Mouse (Mus musculus) erythroblast, embryonic 14.5 days (primary cell): Measurements from ENCODE around the gene Fam133b.

Experiments
- GATA1 ChIP-seq: IDR thresholded peaks from 2 replicates; pipeline ENCODE4 v1.6.1; 2012; ENCODE audit warnings: low read length, inconsistent platforms, mixed read lengths
- TAL1 ChIP-seq: IDR thresholded peaks from 3 replicates; pipeline ENCODE4 v1.6.1; 2012; ENCODE audit warnings: low read length, inconsistent platforms, mixed read lengths

DNA sequence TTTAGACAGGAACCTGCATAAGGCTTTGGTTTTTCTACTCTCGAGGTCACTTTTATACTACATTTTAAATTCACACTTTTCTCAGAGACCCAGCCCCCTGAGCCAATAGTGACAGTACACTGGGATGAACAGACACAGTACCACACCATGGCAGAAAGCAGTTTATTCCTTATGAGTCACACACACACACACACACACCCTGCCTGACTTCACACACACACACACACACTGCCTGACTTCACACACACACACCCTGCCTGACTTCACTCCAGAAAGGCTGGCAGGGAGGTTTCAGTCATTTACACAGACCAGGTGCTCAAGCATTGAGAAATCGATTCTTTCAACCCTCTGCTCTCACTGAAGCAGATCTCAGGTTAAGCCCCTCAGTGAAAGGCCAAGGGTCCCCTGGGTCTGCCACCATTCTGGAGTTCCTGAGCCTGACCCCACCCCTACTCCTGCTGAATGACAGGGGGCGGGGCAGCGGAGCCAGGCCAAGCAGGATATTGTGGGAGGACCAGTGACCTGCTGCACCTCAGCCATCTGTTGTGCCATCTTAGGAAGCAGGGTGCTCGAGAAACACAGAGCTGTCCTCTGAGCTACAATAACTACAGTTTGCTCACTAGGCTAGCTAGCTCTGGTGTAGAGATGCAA lies 16.5 kb upstream of the Fam133b start:
- TF ChIP-seq GATA1 (no peak), TAL1 (no peak)
